Mouse (Mus musculus): ENCODE results near the gene Hspbap1.

Hspbap1 gene

DNA sequence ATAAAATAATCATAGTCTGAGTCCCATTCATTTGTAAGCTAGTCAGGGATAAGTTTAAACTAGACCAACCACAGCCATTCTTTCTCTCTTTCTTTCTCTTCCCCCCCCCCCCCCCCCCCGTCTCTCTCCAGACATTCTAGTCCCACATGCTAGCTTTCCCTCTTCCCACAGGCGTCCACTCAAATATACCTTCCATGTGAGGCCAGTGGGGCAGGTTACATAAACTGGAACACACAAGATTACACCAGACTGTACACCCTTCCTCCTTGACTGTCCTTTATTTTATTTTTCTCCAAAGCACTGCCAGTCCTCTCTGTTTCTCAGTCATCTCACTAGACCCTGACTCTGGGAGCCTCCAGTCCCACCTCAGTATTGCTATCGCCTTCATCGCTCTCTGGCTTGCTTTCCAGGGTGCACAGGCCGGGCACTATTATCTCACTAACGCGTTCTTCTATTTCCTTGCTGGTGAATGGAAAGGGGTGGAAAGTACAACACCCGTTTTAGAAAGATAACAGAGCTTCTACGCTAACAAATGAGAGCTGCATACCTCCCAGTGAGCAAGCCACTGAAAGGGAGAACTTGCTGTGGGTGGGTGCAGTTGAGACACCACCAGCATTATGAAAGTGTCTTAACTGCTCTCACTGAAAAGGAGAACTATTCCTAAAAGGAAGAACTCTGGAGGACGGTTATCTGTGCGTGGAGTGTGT is 6.4 kb upstream of the Hspbap1 start:
- DNase-seq (ENCODE audit: low read depth, low spot score), result no peak

DNA sequence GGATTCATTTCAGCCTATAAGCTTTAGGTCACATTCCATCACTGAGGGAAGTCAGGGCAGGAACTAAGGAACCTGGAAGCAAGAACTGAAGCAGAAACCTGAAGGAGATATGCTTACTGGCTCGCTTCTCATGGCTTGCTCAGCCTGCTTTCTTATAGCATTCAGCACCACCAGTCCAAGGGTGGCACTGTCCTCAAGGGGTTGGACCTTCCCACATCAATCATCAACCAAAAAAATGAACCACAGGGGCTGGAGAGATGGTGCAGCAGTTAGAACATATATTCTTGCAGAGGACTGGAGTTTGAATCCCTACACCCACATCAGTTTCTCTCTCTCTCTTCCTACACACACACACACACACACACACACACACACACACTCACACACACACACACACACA is 5.2 kb upstream of the Hspbap1 start:
- DNase-seq (ENCODE audit: low read depth, low spot score), result no peak

DNA sequence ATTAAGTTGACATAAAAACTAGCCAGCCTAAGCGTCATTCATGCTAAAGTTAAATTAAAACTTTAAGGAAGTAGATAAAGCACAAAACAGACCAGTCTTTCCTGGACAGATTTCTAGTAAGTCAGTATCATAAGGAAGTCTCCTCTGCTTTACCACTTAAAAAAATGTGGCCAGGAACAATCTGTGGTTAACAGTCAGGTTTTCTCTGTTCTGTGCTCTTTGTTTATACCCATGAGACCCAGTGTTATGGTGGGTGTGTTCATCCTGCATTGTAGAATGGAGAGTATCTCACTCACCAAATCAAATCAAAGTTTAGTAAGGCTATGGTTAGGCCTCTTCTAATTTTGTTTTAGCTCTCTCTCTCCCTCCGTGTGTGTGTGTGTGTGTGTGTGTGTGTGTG is 4.7 kb upstream of the Hspbap1 start:
- no peak for DNase-seq (ENCODE audit: low read depth, low spot score)

DNA sequence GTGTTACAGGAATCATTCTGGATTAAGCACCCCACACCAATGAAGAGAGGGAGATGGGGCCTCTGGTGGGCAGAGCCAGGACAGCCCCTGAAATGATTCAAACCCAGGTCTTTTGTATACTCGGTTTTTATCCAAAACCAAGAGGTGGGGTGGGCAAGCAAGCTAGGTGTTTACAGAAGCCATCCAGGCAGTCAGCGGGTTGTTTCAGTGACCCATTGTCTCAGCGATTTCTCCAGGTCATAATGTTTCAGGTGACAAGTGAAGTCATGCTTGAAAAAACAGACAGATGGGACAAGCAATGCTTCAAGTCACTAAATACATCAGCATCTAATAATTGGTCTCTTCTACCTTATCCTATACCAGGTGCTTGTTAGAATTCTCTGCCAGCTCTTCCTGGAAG is 3.8 kb upstream of the Hspbap1 start:
- DNase-seq (ENCODE audit: low read depth, low spot score), result no peak

DNA sequence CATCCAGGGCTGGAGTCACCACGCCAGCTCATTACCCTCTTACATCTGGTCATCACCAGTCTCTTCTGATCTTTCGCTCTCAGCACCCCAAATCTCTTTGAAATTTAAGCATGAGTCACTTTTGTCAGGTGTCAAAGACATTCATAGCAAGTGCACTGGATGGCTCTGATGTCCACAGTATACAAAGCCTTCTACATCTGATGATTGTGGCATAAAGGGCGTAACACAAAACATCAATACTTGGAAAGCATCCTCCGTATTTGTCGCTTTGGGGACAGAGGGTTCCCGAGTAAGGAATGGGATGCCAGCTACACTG is 1.7 kb upstream of the Hspbap1 start:
- DNase-seq (ENCODE audit: low read depth, low spot score), result peak; percentile 36

DNA sequence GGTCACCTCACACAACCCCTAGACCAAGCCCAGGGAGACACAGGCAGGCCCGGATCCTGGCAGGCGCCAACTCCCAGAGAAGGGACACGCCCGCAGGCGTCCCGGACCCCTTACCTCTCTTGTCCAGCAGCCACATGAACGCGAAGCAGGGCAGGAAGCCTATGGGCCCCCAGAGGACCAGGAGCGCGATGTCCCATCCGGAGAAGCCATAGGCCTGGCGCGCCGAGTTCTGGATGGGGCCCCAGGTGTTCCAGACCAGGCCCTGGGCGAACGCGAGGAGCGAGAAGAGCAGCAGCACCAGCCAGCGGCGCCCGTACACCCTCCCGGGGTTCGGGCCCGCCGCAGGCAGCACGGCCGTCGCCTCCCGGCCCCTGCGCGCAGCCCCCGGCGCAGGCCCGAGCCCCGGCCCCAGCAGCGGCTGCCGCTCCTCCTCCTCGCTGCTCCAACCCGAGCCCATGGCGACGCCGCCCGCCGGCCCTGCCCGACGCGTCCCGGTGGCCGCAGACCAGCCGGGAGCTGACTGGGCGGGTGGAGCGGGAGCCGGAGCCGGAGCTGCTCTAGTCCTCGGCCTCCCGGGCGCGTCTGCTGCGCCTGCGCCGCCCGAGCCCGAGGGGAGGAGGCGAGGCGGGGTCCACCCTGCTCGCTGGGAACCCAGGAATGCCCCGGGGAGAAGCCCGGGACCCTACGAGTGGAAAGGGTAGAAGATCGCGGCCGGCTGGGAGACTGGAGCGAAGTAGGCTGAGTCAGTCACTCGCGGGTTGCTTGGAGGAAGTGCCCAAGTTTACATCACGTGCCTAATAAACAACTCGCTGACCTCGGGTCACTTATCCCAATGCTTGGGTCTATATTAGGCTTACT is 1.2 kb upstream of the Hspbap1 start, which contains the start of gene Dirc2:
Dirc2 (minus strand) TSS at position 572 of the 858 bp plus-strand sequence.
- DNase-seq (ENCODE audit: low read depth, low spot score), result peak; percentile 71

DNA sequence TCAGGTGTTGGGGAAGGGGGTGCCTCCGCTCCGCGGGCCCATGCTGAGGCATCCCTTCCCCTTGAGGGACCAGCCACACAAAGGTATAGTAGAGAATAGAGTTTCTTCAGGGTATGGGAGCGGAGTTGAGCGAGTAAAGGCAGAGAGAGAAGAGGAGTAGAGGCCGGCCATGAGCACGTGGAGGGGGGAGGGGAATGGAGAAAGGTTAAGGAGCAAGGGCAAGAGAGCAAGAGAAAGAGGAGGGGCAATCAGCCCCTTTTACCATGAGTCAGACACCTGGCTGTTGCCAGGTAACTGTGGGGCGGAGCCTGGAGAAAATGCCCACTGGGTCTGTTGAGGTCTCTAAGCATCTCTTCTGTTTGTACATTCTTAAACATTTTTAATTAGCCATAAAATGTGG is 966 bp downstream of the Hspbap1 start:
- DNase-seq (ENCODE audit: low read depth, low spot score), result no peak

DNA sequence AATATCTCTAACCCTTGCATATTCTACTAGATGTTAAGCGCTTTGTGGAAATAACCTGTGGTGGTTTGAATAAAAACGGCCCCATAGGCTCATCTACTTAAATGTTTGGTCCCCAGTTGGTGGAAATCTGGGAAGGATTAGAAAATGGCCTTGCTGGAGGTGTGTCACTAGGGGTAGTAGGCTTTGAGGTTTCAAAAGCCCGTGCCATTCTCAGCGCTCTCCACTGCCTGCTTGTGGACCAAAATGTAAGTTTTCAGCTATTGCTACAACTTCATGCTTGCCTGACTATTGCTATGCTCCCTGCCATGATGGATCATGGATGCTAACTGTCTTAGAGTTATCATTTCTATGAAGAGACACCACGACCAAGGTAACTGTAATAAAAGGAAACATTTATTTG is 1.4 kb downstream of the Hspbap1 start:
- peak; percentile 21 for DNase-seq (ENCODE audit: low read depth, low spot score)

DNA sequence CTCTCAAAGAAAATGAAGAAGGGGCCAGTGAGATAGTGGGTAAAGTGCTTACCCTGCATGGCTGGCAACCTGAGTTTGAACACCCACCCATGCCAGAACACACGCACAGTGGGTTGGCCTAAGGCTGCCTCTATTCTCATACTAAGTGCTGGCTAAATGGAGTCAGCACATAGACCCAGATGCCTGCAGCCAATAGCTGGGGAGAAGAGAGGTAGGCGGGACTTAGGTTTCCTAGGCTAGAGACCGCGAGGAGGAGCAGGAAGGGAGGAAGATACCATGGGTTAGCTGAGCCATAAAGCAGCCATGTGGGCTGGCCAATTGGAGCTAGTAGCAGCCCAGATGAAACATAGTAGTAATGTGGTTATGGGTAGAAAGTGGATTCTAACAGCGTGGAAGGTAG is 2.4 kb downstream of the Hspbap1 start:
- DNase-seq (ENCODE audit: low read depth, low spot score), result peak; percentile 12

DNA sequence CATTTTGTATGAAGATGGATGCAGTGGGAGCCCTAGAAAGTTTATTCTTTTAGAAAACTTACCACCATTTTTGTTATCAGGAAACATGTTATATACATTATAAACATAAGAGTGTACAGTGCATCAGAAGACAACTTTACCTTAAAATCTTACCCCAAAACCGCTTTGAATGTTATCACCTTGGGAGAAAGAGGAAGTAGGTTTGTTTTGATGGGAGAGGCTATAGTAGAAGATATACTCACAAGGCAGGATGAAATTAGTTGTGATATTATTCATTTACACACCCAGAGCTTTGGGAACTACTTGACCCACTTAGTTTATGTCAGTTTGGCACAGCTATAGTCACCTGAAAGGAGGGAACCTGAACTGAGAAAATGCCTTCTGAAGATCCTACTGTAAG is 5.7 kb downstream of the Hspbap1 start:
- no peak for DNase-seq (ENCODE audit: low read depth, low spot score)

DNA sequence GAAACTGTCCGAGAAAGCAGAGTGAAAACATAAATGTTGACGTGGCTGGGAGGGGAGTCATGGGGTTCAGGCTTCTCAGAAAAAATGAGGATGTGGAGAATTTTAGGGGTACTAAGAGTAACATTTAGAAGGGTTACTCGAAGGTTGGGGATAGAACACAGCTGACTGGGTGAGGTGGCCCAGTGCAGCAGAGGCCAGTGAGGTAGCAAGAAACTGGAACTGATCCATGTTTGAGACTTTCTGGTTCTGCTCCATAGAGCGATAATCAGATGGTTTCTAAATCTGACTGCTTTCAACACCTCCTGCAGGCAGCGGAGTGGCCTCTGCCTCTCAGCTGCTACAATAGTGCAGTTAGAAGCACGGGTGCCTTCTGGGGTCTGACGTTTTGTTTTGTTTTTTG is 6.6 kb downstream of the Hspbap1 start:
- no peak for DNase-seq (ENCODE audit: low read depth, low spot score)

DNA sequence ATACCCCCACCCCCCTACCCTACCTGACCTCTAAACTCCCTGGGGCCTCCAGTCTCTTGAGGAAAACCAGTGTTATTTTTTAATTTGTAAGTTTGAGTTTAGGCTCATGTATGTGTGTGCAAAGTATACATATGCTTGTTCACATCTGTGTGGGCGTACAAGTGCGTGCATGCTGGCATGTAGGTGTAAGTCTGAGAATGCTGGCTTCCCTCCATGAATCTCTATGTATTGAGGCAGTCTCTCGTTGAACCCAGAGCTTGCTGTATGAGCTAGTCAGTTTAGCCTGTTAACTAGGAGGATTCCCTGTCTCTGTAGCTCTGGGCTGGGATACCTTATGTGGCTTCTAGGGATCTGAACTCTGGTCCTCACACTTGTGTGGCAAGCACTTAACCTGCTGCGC is 7.6 kb downstream of the Hspbap1 start:
- DNase-seq (ENCODE audit: low read depth, low spot score), result no peak

DNA sequence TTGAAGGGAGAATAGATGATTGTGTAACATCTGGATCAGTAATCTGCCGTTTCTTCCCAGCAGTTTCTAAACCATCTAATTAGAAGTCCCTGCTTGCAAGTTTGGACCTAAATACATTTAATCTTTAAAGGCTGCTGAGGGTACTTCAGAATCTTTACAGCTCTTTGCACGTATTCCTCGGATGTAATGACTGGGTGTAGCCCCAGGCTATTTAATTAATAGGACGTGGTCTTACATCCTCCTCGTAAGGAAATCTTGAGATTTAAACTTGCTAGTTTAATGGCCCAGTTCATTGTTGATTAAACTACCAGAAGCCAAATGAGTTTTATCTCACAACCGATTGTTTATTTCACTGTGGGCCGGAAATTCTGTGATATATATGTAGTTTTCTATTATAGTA is 9.5 kb downstream of the Hspbap1 start:
- no peak for DNase-seq (ENCODE audit: low read depth, low spot score)

DNA sequence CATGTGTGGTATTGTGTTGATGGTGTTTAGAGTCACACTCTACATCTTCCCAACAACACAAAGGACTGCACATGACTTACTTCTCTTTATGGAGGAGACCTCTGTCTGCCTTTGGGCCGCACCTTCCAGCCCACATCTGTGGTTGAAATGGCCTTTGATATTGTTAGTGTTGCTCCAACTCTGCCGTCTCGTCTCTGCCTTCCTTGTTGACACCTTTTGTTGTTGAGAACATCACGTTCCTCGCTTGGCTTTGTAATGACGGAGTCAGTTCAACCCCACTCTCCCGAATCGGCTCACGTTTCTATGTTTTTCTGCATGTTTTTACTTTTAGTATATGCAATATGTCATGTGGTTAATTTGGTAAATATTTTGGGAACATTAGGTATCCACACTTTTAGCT is 10.9 kb downstream of the Hspbap1 start:
- DNase-seq (ENCODE audit: low read depth, low spot score), result no peak

DNA sequence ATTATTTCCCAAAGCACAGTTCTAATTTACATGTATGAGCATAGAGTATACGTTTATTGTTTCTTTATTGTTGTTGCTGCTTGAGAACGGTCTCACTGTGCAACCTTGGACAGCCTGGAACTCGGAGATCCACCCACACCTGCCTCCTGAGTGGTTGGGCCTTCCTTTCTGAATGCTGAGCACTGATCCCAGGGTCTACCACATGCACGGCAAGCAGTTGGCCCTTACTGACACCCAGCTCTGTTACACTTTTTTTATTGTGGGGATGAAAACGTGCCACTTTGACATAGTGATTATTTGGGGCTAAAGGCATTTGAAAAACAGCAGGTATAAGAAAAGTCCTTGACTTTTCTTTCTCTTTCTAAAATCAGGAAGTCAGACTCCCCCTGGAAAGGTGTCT is 11.5 kb downstream of the Hspbap1 start:
- DNase-seq (ENCODE audit: low read depth, low spot score), result no peak

DNA sequence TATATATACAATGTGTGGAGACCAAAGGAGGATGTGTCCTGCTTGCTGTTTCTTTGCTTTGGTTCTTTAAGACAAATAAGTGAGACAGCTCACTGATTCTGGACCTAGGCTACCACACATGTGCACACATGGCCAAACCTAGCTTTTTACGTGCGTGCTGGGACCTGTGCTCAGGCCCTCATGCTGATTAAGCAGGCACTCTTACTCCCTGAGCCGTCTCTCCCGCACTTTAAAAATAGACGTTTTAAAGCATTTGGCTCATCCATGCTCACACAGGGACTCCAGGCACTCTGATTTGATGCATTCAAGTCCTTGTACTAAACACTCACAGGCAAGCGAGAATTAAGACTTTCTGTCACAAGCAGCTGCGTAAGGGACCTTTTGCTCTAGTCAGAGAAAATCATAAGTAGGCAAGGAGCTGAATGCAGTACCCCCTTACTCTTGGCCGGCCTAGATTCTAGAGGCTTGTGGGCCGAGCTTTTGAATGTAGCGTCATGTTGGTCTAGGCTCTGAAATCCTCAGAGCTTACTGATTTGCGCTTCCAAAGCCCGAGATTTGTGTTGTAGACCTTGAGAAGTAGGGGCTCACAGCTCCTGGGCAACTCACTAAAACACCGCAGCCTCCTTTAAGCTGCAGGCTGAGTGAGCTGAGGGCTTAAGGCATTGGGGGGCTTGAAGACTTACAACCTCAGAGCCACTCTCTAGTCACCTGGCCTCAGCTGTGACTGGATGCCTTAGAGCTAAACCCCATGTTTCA is 12.5 kb downstream of the Hspbap1 start:
- DNase-seq (ENCODE audit: low read depth, low spot score), result no peak

DNA sequence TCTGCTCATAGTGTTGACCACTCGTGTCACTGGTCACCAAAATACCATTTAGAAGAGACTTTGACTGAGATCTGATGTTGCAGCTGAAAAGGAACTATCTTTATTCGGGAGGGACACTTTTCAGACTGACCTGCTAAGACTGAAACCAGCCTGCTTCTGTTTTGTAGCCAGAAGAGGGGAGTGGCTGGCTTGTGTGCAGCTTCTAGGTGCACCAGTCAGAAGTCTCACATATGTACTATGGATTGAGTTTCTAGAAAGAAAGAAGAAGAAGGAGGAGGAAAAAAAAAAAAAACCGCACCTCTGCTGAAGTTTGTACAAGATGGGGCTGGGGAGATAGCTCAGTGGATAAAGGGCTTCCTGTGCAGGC is 13.0 kb downstream of the Hspbap1 start:
- DNase-seq (ENCODE audit: low read depth, low spot score), result no peak

DNA sequence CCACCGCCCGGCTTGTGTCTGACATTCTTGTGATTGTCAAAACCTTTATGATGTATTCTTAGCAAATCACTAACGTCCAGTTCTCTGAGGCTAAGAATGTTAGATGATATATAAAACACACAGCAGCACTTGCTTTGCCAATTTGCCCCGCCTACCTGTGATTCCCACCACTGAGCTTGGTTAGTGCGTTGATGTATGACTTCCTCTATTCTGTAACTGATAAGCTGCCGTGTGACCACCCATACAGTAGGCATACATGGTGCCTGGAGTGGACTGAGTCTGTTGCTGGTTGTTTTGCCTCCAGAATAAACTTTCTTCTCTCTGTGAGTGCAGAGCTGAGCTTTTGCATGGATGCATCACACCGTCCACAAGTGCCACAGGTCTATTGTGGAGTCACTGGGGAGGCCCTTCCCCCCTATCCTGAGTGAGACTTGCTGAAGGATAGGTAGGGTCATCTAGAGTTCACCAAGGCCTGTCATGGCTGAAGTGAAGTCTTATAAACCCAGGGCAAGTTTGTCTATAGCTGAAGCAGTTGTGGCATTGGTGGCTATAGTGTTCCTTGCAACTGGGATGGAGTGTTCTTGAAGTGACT is 14.1 kb downstream of the Hspbap1 start:
- DNase-seq (ENCODE audit: low read depth, low spot score), result no peak

DNA sequence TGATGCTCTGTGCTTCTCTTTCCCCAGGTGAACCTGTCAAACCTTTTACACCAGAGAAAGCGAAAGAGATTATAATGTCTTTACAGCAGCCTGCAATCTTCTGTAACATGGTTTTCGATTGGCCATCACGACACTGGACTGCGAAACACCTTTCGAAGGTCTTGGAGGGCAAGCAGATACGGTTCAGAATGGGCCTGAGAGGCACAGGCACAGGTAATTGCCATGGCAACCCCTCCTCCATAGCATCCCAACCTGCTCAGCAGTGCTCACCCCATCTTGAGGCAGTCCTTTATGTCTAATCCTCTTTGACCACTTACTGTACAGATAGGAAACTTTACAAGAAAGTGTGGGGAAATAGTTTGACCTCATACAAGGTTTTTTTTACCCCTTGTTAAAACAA is 17.0 kb downstream of the Hspbap1 start:
- no peak for DNase-seq (ENCODE audit: low read depth, low spot score)

DNA sequence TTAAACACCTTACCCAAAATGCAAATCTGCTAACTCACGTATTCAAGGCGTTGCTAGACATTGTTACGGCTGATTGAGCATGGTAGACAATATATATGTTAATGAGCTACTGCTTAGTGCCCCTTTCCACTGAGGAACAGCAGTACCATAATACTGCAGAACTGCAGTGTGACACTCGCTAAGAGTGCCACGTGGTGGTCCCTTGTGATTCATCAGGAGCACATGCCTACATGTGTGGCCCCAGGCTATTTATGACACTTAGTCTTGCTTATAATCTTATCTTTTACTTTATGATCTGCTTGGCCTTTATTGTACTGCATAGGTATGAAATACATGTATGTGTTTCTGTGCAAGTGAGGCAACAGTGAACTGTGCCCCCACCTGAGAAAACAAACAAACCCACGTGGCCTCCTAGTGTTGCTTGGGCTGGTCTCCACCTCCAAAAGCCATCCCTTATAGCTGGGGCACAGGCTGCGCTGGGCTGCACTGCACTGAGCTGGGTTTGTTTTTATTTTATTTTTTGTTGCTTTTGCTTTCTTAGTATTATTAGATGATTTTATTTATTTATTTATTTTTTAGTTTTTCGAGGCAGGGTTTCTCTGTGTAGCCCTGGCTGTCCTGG is 17.5 kb downstream of the Hspbap1 start:
- no peak for DNase-seq (ENCODE audit: low read depth, low spot score)

DNA sequence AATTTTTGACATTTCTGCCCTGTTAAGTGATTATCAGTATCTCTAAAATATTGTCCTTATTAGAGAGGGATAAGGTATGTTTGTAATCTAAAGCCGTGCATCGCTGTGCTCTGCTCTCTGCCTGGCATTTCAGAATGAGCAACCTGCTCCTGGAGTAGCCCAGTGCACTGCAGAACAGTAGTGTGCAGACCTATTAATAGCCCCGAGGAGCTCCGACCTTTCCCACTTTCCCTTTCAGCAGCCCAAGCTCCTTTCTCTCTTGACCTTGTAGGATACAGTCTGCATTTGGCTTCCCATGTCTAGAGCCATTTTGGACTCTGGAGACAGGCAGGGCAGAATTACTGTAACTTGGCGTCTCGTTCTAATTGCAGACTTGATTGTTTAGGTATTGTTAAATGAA is 18.2 kb downstream of the Hspbap1 start:
- DNase-seq (ENCODE audit: low read depth, low spot score), result no peak

Measured in 3T3-L1 (cell line).